In the genomic region with DNA sequence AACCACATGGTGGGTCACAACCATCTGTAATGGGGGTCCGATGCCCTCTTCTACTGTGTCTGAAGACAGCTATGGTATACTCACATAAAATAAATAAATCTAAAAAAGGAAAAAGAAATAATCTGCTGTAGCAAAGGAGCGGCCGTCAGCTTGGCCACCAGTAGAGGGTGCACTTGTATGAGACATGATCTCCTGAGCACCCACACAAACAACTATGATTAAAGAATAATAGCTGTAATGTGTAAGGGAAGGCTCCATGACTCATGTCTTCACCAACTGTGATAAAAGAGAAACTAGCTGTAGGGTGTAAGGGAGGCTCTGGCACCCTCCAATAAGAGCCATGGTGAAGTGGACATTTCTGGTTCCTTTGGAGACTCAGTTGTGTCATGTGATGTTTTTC, we compare ENCODE assay signal across 9 mouse cellular contexts. TPM values are rescaled to one million over a fixed set of nuclear protein-coding genes. Genes with fewer than 3 reads are reported as not detected.
DNase-seq lines count a peak whose midpoint lies in the region; ATAC-seq and TF ChIP-seq lines count a peak whose summit lies in the region.
"Had no signal": no experiment of that assay in that cellular context is flagged by ENCODE, and none has a peak within 500 bp of the region (broad histone marks: within the 10 kb centered on the region; RNA-seq: fewer than 3 reads in every experiment).

No protein-coding gene starts in this region.

- TF ChIP-seq CTCF in forebrain, postnatal 0 days (IDR thresholded peaks at IDR 0.05; ENCODE audit: low read depth), result peak; percentile 38
- TF ChIP-seq CTCF in lung, adult 2 months (IDR thresholded peaks at IDR 0.05; ENCODE audit: insufficient read depth, low read length), result peak; percentile 60

- H3K27ac ChIP-seq in forebrain, postnatal 0 days (ENCODE audit: low read depth, low read length), result no peak overlapping the region
- H3K27ac ChIP-seq in forebrain, embryonic 15.5 days (replicated peaks), result no peak overlapping the region
- no peak overlapping the region for H3K27ac ChIP-seq in midbrain, embryonic 15.5 days

- no peak overlapping the region for H3K4me2 ChIP-seq in forebrain, postnatal 0 days (ENCODE audit: low read depth)
- no peak overlapping the region for H3K4me2 ChIP-seq in forebrain, embryonic 15.5 days (replicated peaks)
- H3K4me2 ChIP-seq in midbrain, embryonic 15.5 days, result no peak overlapping the region

- no peak for DNase-seq in forebrain, postnatal 0 days
- DNase-seq in lung, adult 2 months, result no peak
- DNase-seq in lung, postnatal 14 days, result no peak
- DNase-seq in ES-CJ7 (ENCODE audit: low read depth, low spot score), result peak; percentile 28
- DNase-seq in testis, postnatal 14 days (ENCODE audit: low spot score), result no peak

- H3K27me3 ChIP-seq in forebrain, postnatal 0 days (ENCODE audit: insufficient read depth, low read length), result no peaks in the 10 kb centered on the region
- no peaks in the 10 kb centered on the region for H3K27me3 ChIP-seq in forebrain, embryonic 15.5 days
- no peaks in the 10 kb centered on the region for H3K27me3 ChIP-seq in midbrain, embryonic 15.5 days (replicated peaks)

- no peaks in the 10 kb centered on the region for H3K4me1 ChIP-seq in forebrain, postnatal 0 days (ENCODE audit: insufficient read depth)
- no peaks in the 10 kb centered on the region for H3K4me1 ChIP-seq in forebrain, embryonic 15.5 days
- no peaks in the 10 kb centered on the region; the same call in 1 of the 2 replicates for H3K4me1 ChIP-seq in lung, adult 2 months (ENCODE audit: control insufficient read depth, insufficient read depth, low read length)
- no peaks in the 10 kb centered on the region for H3K4me1 ChIP-seq in midbrain, embryonic 15.5 days

- no peak for ATAC-seq in forebrain, postnatal 0 days
- ATAC-seq in forebrain, embryonic 15.5 days (replicated peaks), result no peak
- peak; percentile 74; the same call in 1 of the 2 replicates for ATAC-seq in neutrophil, adult 5-6 weeks (ENCODE audit: extremely low read depth, insufficient number of reproducible peaks, low FRiP score, poor library complexity, severe bottlenecking)
- no peak for ATAC-seq in midbrain, embryonic 15.5 days (replicated peaks)

- H3K36me3 ChIP-seq in forebrain, postnatal 0 days (ENCODE audit: insufficient read depth), result no peaks in the 10 kb centered on the region
- H3K36me3 ChIP-seq in forebrain, embryonic 15.5 days, result no peaks in the 10 kb centered on the region
- no peaks in the 10 kb centered on the region for H3K36me3 ChIP-seq in midbrain, embryonic 15.5 days (replicated peaks)

- H3K4me3 ChIP-seq in forebrain, postnatal 0 days (ENCODE audit: low read depth, low read length), result no peak overlapping the region
- no peak overlapping the region for H3K4me3 ChIP-seq in forebrain, embryonic 15.5 days
- no peak overlapping the region for H3K4me3 ChIP-seq in lung, adult 2 months (replicated peaks; ENCODE audit: extremely low read depth, low read depth, low read length)
- no peak overlapping the region for H3K4me3 ChIP-seq in midbrain, embryonic 15.5 days

- 0 out of 2 replicates have a peak, but pooled peaks cover 4% of the 10 kb centered on the region for H3K9me3 ChIP-seq in forebrain, postnatal 0 days (ENCODE audit: low read length)
- H3K9me3 ChIP-seq in forebrain, embryonic 15.5 days, result no peaks in the 10 kb centered on the region
- no peaks in the 10 kb centered on the region for H3K9me3 ChIP-seq in midbrain, embryonic 15.5 days

- WGBS in forebrain, postnatal 0 days, result 68% methylated on average over 3 of the region's 3 CpGs
- WGBS in forebrain, embryonic 15.5 days, result 68% methylated on average over 3 of the region's 3 CpGs
- 45% methylated on average over 3 of the region's 3 CpGs for WGBS in lung, adult 2 months
- 66% methylated on average over 3 of the region's 3 CpGs for WGBS in midbrain, embryonic 15.5 days

- H3K9ac ChIP-seq in forebrain, postnatal 0 days, result no peak overlapping the region
- H3K9ac ChIP-seq in forebrain, embryonic 15.5 days (replicated peaks), result no peak overlapping the region
- H3K9ac ChIP-seq in midbrain, embryonic 15.5 days, result no peak overlapping the region

- no peak for TF ChIP-seq POLR2A in lung, adult 2 months (IDR thresholded peaks at IDR 0.05; ENCODE audit: borderline replicate concordance, extremely low read depth, low read depth, low read length)

RNA-seq across cellular contexts. Expression of gene Grap, which starts 23.4 kb away (rescaled TPM):
- 4.9 and 5.6 TPM in 2 replicates for total RNA-seq in forebrain, postnatal 0 days (2014; rRNA removed)
- polyA plus RNA-seq in forebrain, postnatal 0 days (2015; fragmentation: Nextera tagmentation; extraction: Ambion mirVana), result 4.7 and 6.9 TPM in 2 replicates
- 8.0 and 9.1 TPM in 2 replicates for polyA plus RNA-seq in forebrain, embryonic 15.5 days (2015; fragmentation: Nextera tagmentation; extraction: Ambion mirVana)
- 77.0 and 86.0 TPM in 2 replicates for polyA plus RNA-seq in lung, adult 2 months (2012; rRNA removed)
- total RNA-seq in neutrophil, adult 5-6 weeks (2017), result 85.2 and 100 TPM in 2 replicates
- 11.7 and 12.7 TPM in 2 replicates for polyA plus RNA-seq in midbrain, embryonic 15.5 days (2015; fragmentation: Nextera tagmentation; extraction: Ambion mirVana)

RNA-seq across cellular contexts. Expression of gene Epn2, which starts 50.1 kb away (rescaled TPM):
- total RNA-seq in forebrain, postnatal 0 days (2014; rRNA removed), result 68.9 and 80.6 TPM in 2 replicates
- 60.7 and 77.3 TPM in 2 replicates for polyA plus RNA-seq in forebrain, postnatal 0 days (2015; fragmentation: Nextera tagmentation; extraction: Ambion mirVana)
- 64.6 and 67.3 TPM in 2 replicates for polyA plus RNA-seq in forebrain, embryonic 15.5 days (2015; fragmentation: Nextera tagmentation; extraction: Ambion mirVana)
- 74.0 and 84.5 TPM in 2 replicates for polyA plus RNA-seq in lung, adult 2 months (2012; rRNA removed)
- 0.61 and 0.70 TPM in 2 replicates for total RNA-seq in neutrophil, adult 5-6 weeks (2017)
- 76.2 and 78.3 TPM in 2 replicates for polyA plus RNA-seq in midbrain, embryonic 15.5 days (2015; fragmentation: Nextera tagmentation; extraction: Ambion mirVana)

RNA-seq across cellular contexts. Expression of gene Fam83g, which starts 54.3 kb away (rescaled TPM):
- 0.38 and 0.86 TPM in 2 replicates for total RNA-seq in forebrain, postnatal 0 days (2014; rRNA removed)
- 0.15 and 0.19 TPM in 2 replicates for polyA plus RNA-seq in forebrain, postnatal 0 days (2015; fragmentation: Nextera tagmentation; extraction: Ambion mirVana)
- 0.20 and 0.51 TPM in 2 replicates for polyA plus RNA-seq in forebrain, embryonic 15.5 days (2015; fragmentation: Nextera tagmentation; extraction: Ambion mirVana)
- polyA plus RNA-seq in lung, adult 2 months (2012; rRNA removed), result 2.7 and 7.5 TPM in 2 replicates
- total RNA-seq in neutrophil, adult 5-6 weeks (2017), result 1.1 and 1.7 TPM in 2 replicates
- polyA plus RNA-seq in midbrain, embryonic 15.5 days (2015; fragmentation: Nextera tagmentation; extraction: Ambion mirVana), result 0.21 and 0.22 TPM in 2 replicates
- total RNA-seq: megakaryocyte, adult 5-6 weeks had no signal
